Mouse (Mus musculus): ENCODE measurements around the gene Efna4. TPM values are rescaled to one million over a fixed set of nuclear protein-coding genes. Genes with fewer than 3 reads are reported as not detected.

The Efna4 gene
- polyA plus RNA-seq, 1 experiment, result 0.29 TPM

DNA sequence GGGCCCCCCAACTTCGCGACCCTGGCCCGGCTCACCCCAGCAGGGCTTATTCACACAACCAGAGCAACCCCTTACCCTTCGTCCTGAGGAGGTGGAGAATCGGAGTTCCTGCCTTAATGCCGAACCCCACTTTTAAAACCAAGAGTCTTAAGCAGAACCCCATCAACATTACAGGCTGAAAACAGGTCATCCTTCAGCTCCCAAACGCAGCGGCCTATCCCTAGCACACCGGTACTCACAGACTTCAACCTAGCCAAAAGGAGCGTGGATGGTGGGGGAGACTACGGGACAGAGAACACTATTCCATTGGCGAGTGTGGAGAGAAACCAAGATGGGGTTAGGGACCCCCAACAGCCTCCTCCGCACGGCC, 15.7 kb downstream of the Efna4 start:
- Histone ChIP-seq H3K9me3 (no peaks in the 10 kb centered on the region), H3K4me3 (replicated peaks) (peak overlapping the region; percentile 87), H3K27me3 (replicated peaks) (peaks cover 97% of the 10 kb centered on the region), H3K36me3 (replicated peaks; ENCODE audit: low read length) (no peaks in the 10 kb centered on the region), H3K4me1 (peaks cover 44% of the 10 kb centered on the region)
- TF ChIP-seq FLI1 (IDR thresholded peaks at IDR 0.05; ENCODE audit: low read length) (no peak), GATA1 (IDR thresholded peaks at IDR 0.05; ENCODE audit: borderline replicate concordance, low read length) (no peak)

DNA sequence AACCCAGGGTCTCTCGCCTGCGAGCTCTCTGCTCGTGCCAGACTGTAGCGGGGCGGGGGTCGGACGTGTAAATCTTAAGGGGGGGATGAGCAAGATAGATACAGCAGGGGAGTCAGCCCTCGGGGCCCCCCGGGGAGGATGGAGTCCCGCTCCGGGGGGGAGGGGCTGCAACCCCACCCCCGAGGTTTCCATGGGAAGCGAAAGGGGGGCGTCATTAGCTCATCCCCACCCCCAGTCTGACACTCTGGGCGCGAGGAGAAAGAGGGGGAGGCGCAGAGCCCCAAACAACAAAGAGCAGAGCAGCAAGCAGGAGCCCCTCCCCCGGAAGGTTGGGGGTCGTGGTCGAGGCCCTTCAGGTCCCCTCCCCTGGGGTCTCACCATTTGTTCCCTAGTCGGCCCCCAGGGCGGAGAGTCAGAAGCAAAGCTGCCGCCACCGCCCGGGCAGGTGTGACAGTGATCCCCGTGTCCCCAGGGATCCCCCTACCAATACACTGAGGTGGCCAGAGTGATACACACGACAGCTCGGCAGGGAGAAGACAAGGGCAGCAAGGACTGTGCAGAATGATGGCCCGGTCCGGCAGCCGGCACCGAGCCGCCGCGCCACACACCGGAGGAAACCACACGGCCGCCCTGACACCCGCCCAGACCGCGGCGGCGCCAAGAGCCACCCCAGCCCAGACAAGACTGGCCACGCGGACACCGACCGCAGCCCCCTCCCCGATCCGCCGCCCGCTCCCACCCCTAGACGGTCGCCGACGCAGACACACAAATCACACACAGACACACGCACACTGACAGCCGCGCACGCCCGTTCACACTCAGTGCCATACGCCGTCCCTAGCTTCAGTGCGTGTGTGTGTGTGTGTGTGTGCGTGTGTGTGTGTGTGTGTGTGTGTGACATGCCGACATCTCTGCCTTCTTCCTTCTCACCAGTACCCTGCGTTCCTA, 16.4 kb downstream of the Efna4 start:
- peaks cover 51% of the 10 kb centered on the region for H3K4me1 ChIP-seq
- H3K4me3 ChIP-seq (replicated peaks), result peak overlapping the region; percentile 87
- no peaks in the 10 kb centered on the region for H3K9me3 ChIP-seq
- no peak for TF ChIP-seq FLI1 (IDR thresholded peaks at IDR 0.05; ENCODE audit: low read length)
- TF ChIP-seq GATA1 (IDR thresholded peaks at IDR 0.05; ENCODE audit: borderline replicate concordance, low read length), result no peak
- no peaks in the 10 kb centered on the region for H3K36me3 ChIP-seq (replicated peaks; ENCODE audit: low read length)
- peaks cover 97% of the 10 kb centered on the region for H3K27me3 ChIP-seq (replicated peaks)

DNA sequence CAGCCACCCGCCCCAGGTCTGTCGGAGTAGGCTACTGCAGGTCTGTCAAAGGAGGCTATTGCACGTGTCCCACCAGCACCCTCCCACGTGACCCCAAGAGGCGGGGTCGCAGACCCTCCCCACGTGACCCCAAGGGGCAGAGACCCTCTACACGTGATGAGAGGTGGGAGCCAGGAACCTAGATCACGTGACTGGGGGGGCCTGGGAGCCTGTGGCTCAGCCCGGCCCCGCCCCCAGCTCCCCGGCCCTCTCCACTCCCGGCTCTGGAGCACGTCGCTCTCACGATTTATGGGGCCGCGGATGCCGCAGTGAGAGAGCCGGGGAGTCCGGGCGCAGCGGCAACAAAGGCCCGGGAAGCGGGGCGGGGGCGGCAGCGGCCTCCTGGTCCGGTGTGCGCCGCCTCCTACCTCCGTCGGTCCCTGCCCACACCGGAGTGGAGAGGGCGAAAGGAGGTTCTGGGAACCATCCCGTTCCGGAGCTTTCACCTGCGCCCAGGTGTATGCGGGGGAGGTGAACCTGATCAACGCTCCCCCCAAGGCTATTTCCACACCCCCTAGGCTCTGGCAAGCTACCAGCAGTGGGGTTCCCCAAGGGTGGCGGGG, 17.1 kb downstream of the Efna4 start:
- peaks cover 58% of the 10 kb centered on the region for H3K4me1 ChIP-seq
- no peaks in the 10 kb centered on the region for H3K9me3 ChIP-seq
- H3K4me3 ChIP-seq (replicated peaks), result peak overlapping the region; percentile 62
- TF ChIP-seq FLI1 (IDR thresholded peaks at IDR 0.05; ENCODE audit: low read length) (no peak), GATA1 (IDR thresholded peaks at IDR 0.05; ENCODE audit: borderline replicate concordance, low read length) (no peak)
- H3K27me3 ChIP-seq (replicated peaks), result peaks cover 97% of the 10 kb centered on the region
- no peaks in the 10 kb centered on the region for H3K36me3 ChIP-seq (replicated peaks; ENCODE audit: low read length)

DNA sequence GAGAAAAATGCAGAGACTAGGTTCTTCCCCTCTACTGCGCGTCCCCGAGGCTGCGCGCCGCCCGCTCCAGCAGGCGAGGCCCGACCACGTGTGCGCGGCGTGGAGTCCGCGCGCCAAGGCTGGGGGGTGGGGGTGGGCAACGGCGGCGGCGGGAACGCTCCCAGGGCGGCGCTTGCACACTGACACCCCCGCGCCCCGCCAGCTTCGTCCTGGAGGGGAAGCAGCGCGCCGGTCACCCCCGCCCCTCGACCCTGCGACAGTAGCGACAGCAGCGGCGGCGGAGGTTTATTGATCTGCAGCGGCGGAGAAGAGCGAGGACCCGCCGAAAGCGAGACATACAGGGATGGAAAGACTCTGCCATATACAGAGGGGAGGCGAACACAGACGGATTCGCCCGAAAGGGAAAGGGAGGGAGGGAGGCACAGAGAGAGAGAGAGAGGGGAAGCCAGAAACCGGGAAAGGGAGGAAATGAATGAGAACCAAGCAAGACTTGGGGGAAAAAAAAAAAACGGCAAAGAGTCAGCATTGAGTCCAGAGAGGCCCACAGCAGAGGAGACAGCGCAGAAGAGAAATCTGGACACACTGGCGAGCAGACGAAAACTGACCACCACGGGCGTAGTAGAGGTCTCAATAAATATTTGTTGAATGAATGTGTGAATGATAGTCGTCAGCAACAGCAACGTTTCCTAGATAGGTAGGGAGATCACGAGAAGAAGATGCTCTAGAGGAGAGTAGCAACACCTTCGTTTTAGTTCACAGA, 18.1 kb downstream of the Efna4 start:
- Histone ChIP-seq H3K27me3 (replicated peaks) (peaks cover 95% of the 10 kb centered on the region), H3K4me1 (peaks cover 68% of the 10 kb centered on the region), H3K9me3 (no peaks in the 10 kb centered on the region), H3K4me3 (replicated peaks) (peak overlapping the region; percentile 80), H3K36me3 (replicated peaks; ENCODE audit: low read length) (no peaks in the 10 kb centered on the region)
- TF ChIP-seq GATA1 (IDR thresholded peaks at IDR 0.05; ENCODE audit: borderline replicate concordance, low read length), result no peak
- TF ChIP-seq FLI1 (IDR thresholded peaks at IDR 0.05; ENCODE audit: low read length), result no peak

DNA sequence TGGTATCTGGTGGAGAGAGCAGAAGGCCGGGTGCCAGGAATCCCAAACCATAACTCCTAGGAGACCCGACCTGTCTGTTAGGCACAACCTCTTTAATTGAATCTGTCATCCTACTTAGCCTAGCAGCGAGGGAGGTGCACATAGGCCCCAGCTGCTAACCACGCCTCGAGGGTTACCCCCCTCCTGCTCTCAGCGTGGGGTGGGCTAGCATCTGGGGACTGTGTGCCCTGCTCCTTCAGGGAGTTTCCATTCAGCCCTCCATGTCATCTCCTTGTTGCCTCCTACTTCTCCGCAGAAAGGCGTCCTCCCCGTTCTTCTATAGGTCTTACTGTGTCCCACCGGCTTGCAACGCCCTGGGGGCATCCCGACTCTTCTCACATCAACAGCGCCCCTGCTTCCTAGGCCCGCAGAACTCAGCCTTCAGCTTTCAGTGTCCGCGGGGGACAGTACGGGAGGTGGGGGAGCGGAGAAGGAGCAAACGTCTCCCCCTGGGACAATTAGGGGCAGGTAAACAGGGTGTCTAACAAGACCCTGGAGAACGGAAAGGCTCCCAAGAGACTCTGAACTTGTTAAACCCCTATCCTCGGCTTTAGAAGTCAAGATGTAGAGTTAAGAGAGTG, 18.7 kb downstream of the Efna4 start:
- TF ChIP-seq FLI1 (IDR thresholded peaks at IDR 0.05; ENCODE audit: low read length) (no peak), GATA1 (IDR thresholded peaks at IDR 0.05; ENCODE audit: borderline replicate concordance, low read length) (no peak)
- peaks cover 69% of the 10 kb centered on the region for H3K4me1 ChIP-seq
- H3K27me3 ChIP-seq (replicated peaks), result peaks cover 97% of the 10 kb centered on the region
- no peak overlapping the region for H3K4me3 ChIP-seq (replicated peaks)
- no peaks in the 10 kb centered on the region for H3K36me3 ChIP-seq (replicated peaks; ENCODE audit: low read length)
- no peaks in the 10 kb centered on the region for H3K9me3 ChIP-seq

DNA sequence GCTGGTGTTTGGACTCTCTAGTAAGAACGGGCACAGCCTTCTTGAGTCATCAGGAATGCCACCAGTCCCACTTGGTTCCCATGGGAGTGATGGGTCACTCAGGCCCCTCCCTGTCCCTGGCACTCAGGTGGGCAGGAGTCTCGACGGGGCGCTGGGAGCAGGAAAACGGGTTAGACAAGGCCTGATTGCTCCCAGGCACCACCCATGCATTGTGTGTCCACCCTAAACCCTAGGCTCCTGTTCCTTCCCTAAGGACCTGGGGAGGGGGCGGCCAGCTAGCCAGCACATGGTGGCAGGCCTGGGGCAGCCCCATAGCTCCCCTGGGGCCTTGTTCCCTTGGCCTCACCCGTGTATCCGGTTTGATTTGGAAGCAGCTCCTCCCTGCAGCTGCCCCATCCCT, 19.5 kb downstream of the Efna4 start:
- Histone ChIP-seq H3K4me1 (peaks cover 69% of the 10 kb centered on the region), H3K27me3 (replicated peaks) (peaks cover 96% of the 10 kb centered on the region), H3K4me3 (replicated peaks) (no peak overlapping the region), H3K36me3 (replicated peaks; ENCODE audit: low read length) (no peaks in the 10 kb centered on the region), H3K9me3 (no peaks in the 10 kb centered on the region)
- TF ChIP-seq GATA1 (IDR thresholded peaks at IDR 0.05; ENCODE audit: borderline replicate concordance, low read length), result no peak
- TF ChIP-seq FLI1 (IDR thresholded peaks at IDR 0.05; ENCODE audit: low read length), result no peak

DNA sequence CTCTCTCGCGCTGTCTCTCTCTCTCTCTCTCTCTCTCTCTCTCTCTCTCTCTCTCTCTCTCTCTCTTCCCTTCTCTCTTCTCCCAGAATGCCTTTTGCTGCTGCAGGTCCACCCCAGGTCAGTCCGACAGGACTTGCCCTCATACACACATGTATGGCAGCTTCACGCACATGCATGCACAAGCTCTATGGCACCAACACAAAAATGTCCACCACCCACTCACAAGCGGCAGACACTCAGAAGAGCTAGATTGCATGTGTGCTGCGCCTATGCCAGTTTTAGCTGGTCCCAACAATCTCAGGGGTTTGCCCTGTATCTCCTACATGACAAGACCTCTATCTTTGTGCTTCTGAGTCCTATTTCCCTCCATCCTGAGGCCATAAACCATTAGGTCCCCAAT, 20.6 kb downstream of the Efna4 start:
- no peak overlapping the region for H3K4me3 ChIP-seq (replicated peaks)
- TF ChIP-seq FLI1 (IDR thresholded peaks at IDR 0.05; ENCODE audit: low read length), result no peak
- no peak for TF ChIP-seq GATA1 (IDR thresholded peaks at IDR 0.05; ENCODE audit: borderline replicate concordance, low read length)
- H3K4me1 ChIP-seq, result peaks cover 61% of the 10 kb centered on the region
- no peaks in the 10 kb centered on the region for H3K36me3 ChIP-seq (replicated peaks; ENCODE audit: low read length)
- H3K27me3 ChIP-seq (replicated peaks), result peaks cover 96% of the 10 kb centered on the region
- peaks cover 5% of the 10 kb centered on the region for H3K9me3 ChIP-seq

DNA sequence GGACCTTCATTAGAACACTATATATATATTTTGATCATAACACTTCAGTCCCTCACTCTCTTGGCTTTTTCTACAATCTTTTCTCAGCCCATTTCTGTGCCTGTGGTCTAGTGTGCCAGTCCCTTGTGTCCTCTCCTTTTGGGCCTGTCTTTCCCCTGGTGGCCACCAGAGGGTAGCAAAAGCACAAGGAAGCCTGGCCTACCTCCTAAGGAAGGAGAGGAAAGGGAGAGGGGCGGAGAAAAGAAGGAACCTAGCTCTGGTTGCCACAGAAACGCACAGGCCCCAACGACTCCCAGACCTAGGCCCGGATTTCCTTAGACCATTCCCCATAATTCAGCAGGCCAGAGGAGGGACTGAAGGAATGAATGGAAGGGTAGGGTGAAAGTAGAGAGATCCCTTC, 21.0 kb downstream of the Efna4 start:
- no peak for TF ChIP-seq FLI1 (IDR thresholded peaks at IDR 0.05; ENCODE audit: low read length)
- TF ChIP-seq GATA1 (IDR thresholded peaks at IDR 0.05; ENCODE audit: borderline replicate concordance, low read length), result no peak
- Histone ChIP-seq H3K36me3 (replicated peaks; ENCODE audit: low read length) (no peaks in the 10 kb centered on the region), H3K27me3 (replicated peaks) (peaks cover 96% of the 10 kb centered on the region), H3K9me3 (peaks cover 9% of the 10 kb centered on the region), H3K4me3 (replicated peaks) (no peak overlapping the region), H3K4me1 (peaks cover 57% of the 10 kb centered on the region)

All from megakaryocyte, embryonic 14.5 days (primary cell).